Mouse (Mus musculus): ENCODE data around the gene Ccdc186. TPM values are rescaled to one million over a fixed set of nuclear protein-coding genes. Genes with fewer than 3 reads are reported as not detected.
"Not testable (repeated sequence)": the region's sequence is repeated elsewhere in the genome, so short reads cannot be mapped to it uniquely, and the experiment has no call there.

Ccdc186 gene
- polyA plus RNA-seq, 1 experiment from 2014 or later, result 5.2 TPM

DNA sequence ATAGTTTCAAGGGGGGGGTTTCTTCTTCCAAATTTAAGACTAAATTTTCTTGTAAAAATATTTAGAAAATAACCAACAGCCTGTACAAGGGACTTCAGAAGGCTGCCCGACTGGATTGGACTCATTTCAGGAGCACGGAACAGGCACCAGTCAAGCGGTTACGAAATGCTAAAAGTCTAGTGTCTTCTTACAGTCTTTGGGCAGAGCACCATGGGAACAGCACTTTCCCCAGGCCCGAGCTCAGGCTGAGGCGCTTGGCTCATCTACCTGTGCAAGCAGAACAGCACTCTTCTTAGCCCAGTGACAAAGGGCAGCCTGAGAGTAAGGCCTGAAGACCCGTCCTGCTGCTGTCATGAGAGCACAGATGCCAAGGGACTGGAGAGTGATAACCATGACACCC is 34.1 kb downstream of the Ccdc186 start:
- Histone ChIP-seq H3K9me3 (replicated peaks; ENCODE audit: control insufficient read depth, low read length) (no peaks in the 10 kb centered on the region), H3K4me2 (ENCODE audit: low read depth, low read length) (no peak overlapping the region), H3K27ac (ENCODE audit: low read length) (no peak overlapping the region), H3K4me1 (ENCODE audit: control insufficient read depth, low read depth, low read length) (no peaks in the 10 kb centered on the region), H3K36me3 (ENCODE audit: control insufficient read depth, insufficient read depth) (peaks cover 3% of the 10 kb centered on the region; the same call in 1 of the 2 replicates), H3K4me3 (ENCODE audit: low read depth, low read length) (no peak overlapping the region), H3K9ac (ENCODE audit: low read depth, low read length) (no peak overlapping the region), H3K27me3 (ENCODE audit: control insufficient read depth, insufficient read depth, low read depth, low read length) (no peaks in the 10 kb centered on the region)
- ATAC-seq (ENCODE audit: low read depth), result no peak
- WGBS (ENCODE audit: insufficient replicate concordance), result 73% methylated on average over 7 of the region's 7 CpGs

DNA sequence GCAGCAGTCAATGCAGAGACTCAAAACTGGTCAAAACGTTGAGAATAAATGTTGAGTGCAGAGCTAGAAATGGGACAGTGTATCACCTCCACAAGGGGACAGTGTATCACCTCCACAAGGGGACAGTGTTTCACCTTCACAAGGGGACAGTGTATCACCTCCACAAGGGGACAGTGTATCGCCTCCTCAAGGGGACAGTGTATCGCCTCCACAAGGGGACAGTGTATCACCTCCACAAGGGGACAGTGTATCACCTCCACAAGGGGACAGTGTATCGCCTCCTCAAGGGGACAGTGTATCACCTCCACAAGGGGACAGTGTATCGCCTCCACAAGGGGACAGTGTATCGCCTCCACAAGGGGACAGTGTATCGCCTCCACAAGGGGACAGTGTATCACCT is 43.5 kb downstream of the Ccdc186 start:
- WGBS (ENCODE audit: insufficient replicate concordance), result 80% methylated on average over 7 of the region's 7 CpGs
- peaks cover 21% of the 10 kb centered on the region for H3K27me3 ChIP-seq (ENCODE audit: control insufficient read depth, insufficient read depth, low read depth, low read length)
- not testable (repeated sequence) for H3K27ac ChIP-seq (ENCODE audit: low read length); H3K9ac ChIP-seq (ENCODE audit: low read depth, low read length); H3K9me3 ChIP-seq (replicated peaks; ENCODE audit: control insufficient read depth, low read length); ATAC-seq (ENCODE audit: low read depth); H3K4me1 ChIP-seq (ENCODE audit: control insufficient read depth, low read depth, low read length); H3K4me3 ChIP-seq (ENCODE audit: low read depth, low read length); H3K36me3 ChIP-seq (ENCODE audit: control insufficient read depth, insufficient read depth); H3K4me2 ChIP-seq (ENCODE audit: low read depth, low read length)

GRCm38 (mm10) chr19:56776719-56777382 is 45.1 kb downstream of the Ccdc186 start:
- ATAC-seq (ENCODE audit: low read depth), result no peak; the same call in 1 of the 2 replicates
- no peaks in the 10 kb centered on the region for H3K36me3 ChIP-seq (ENCODE audit: control insufficient read depth, insufficient read depth)
- no peak overlapping the region for H3K9ac ChIP-seq (ENCODE audit: low read depth, low read length)
- H3K27me3 ChIP-seq (ENCODE audit: control insufficient read depth, insufficient read depth, low read depth, low read length), result peaks cover 21% of the 10 kb centered on the region
- no peak overlapping the region for H3K4me3 ChIP-seq (ENCODE audit: low read depth, low read length)
- no peaks in the 10 kb centered on the region for H3K9me3 ChIP-seq (replicated peaks; ENCODE audit: control insufficient read depth, low read length)
- H3K27ac ChIP-seq (ENCODE audit: low read length), result no peak overlapping the region
- no peaks in the 10 kb centered on the region for H3K4me1 ChIP-seq (ENCODE audit: control insufficient read depth, low read depth, low read length)
- H3K4me2 ChIP-seq (ENCODE audit: low read depth, low read length), result no peak overlapping the region
- WGBS (ENCODE audit: insufficient replicate concordance), result 22% methylated on average over 16 of the region's 16 CpGs

DNA sequence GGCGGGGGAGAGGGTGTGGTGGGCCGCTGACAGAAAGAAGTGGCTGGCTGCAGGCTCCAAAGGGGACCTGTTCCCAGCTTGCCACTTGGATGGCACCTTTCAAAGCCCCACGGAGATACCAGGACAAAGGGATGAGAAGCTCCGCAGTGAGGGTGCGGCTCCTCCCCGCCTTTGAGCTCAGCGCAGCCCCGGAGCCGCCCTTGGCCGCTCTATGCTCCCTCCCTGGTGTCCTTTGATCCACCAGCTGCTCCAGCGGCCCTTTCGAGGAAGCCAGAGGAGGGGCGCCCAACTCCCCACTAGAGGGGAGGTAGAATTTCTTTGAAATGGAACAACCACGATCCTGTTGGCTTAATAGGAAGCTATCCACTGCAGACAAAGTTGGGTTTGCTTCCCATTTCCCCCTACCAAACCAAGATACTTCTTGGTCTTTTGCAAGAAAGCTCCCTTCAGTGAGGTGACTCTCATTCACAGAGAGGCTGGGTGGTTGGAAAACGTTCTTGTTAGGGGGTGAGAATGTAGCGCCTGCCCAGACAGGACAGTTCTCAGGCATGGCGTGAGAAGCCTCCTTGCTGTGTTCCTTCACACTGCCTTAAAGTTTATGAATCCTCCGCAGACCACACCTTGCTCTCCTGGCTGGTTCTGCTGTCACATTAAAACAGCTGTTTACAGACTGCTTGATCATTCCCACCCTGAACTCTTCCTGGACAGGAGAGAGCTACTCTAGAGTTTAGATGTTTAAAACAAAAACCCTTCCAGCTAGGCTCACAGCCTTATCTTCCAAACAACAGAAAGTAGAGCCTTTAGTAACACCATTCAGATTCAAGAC is 45.9 kb downstream of the Ccdc186 start:
- Histone ChIP-seq H3K4me2 (ENCODE audit: low read depth, low read length) (no peak overlapping the region), H3K36me3 (ENCODE audit: control insufficient read depth, insufficient read depth) (no peaks in the 10 kb centered on the region), H3K4me3 (ENCODE audit: low read depth, low read length) (no peak overlapping the region), H3K4me1 (ENCODE audit: control insufficient read depth, low read depth, low read length) (no peaks in the 10 kb centered on the region), H3K9me3 (replicated peaks; ENCODE audit: control insufficient read depth, low read length) (no peaks in the 10 kb centered on the region), H3K27ac (ENCODE audit: low read length) (no peak overlapping the region), H3K9ac (ENCODE audit: low read depth, low read length) (no peak overlapping the region), H3K27me3 (ENCODE audit: control insufficient read depth, insufficient read depth, low read depth, low read length) (peaks cover 21% of the 10 kb centered on the region)
- ATAC-seq (ENCODE audit: low read depth), result no peak
- 8% methylated on average over 18 of the region's 18 CpGs for WGBS (ENCODE audit: insufficient replicate concordance)

DNA sequence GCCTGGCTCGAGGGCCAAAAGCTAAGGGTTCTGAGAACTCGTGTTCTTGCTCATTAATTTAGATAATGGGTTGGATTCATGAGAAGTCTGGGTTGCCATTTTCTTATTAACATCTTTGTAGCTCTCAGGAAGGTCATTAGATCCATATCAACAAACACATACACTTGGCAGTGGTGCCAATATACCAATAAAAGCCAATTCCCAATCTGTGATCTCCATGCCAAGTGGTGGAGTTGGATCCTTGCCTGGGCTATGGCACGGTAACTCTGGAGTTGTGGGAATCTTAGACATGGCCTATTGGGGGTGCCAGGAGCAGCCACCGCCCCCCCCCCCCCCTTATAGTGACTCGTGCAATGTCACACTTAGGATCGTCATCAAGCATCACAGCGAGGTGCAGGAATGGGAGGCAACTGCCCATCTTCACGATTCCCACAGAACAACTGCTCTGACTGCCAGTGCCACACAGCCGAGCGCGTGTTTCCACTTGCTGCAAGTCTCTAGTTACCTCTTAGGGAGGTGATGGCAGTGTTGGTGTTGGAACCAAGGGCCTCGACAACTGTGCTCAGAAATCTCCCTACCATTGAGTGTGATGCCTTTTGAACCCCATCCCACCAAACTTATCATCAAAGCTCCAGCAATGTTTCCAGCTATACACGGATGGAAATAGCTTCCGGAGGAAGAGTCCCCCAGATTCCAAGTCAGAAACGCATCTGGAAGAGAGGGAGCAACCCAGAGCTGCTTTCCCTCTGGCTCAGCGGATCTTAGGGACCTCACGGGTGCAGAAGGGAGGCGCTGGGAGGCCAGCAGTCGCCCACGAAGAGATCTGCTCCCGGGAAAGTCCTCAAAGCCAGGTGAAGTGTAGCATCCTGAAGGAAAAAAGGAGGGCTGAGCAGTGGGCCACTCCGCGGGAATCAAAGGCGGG is 46.8 kb downstream of the Ccdc186 start:
- 36% methylated on average over 24 of the region's 24 CpGs for WGBS (ENCODE audit: insufficient replicate concordance)
- H3K4me2 ChIP-seq (ENCODE audit: low read depth, low read length), result no peak overlapping the region
- H3K9me3 ChIP-seq (replicated peaks; ENCODE audit: control insufficient read depth, low read length), result no peaks in the 10 kb centered on the region
- H3K9ac ChIP-seq (ENCODE audit: low read depth, low read length), result no peak overlapping the region
- no peaks in the 10 kb centered on the region for H3K36me3 ChIP-seq (ENCODE audit: control insufficient read depth, insufficient read depth)
- peaks cover 21% of the 10 kb centered on the region for H3K27me3 ChIP-seq (ENCODE audit: control insufficient read depth, insufficient read depth, low read depth, low read length)
- H3K4me3 ChIP-seq (ENCODE audit: low read depth, low read length), result no peak overlapping the region
- no peak for ATAC-seq (ENCODE audit: low read depth)
- H3K4me1 ChIP-seq (ENCODE audit: control insufficient read depth, low read depth, low read length), result no peaks in the 10 kb centered on the region
- H3K27ac ChIP-seq (ENCODE audit: low read length), result no peak overlapping the region

DNA sequence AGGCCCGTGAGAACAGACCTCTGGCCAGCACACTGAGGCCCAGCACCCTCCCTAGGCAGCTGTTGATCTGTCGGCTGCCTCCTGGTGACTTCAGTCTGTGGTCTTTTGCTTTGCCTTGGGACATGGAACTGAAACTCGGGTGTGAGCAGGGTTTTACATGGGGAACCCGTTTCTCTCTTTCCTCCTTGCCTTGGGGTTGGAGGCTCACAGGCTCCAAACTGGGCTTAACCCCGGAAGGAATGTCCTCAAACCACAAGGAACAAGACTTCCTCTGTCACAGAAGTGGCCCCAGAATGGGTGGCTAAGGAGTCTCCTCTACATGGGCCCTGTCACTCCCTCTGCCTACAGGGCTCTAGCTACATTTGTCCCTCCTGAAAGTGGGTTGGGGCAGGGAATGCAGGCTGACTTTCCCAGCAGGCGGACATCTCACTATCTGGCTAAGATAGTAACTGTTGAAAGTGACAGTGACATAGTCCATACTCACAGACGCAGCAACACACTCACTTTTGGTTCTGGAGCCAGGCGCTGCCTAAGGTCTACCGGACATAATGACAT is 47.5 kb downstream of the Ccdc186 start:
- 0 out of 2 replicates have a peak, but pooled peaks have one; percentile 43 for ATAC-seq (ENCODE audit: low read depth)
- no peak overlapping the region for H3K4me3 ChIP-seq (ENCODE audit: low read depth, low read length)
- H3K27me3 ChIP-seq (ENCODE audit: control insufficient read depth, insufficient read depth, low read depth, low read length), result peaks cover 21% of the 10 kb centered on the region
- H3K36me3 ChIP-seq (ENCODE audit: control insufficient read depth, insufficient read depth), result no peaks in the 10 kb centered on the region
- H3K4me2 ChIP-seq (ENCODE audit: low read depth, low read length), result no peak overlapping the region
- no peak overlapping the region for H3K9ac ChIP-seq (ENCODE audit: low read depth, low read length)
- H3K4me1 ChIP-seq (ENCODE audit: control insufficient read depth, low read depth, low read length), result no peaks in the 10 kb centered on the region
- H3K27ac ChIP-seq (ENCODE audit: low read length), result no peak overlapping the region
- WGBS (ENCODE audit: insufficient replicate concordance), result 47% methylated on average over 9 of the region's 9 CpGs
- no peaks in the 10 kb centered on the region for H3K9me3 ChIP-seq (replicated peaks; ENCODE audit: control insufficient read depth, low read length)

GRCm38 (mm10) chr19:56773393-56773971 is 48.5 kb downstream of the Ccdc186 start:
- H3K36me3 ChIP-seq (ENCODE audit: control insufficient read depth, insufficient read depth), result no peaks in the 10 kb centered on the region
- H3K4me2 ChIP-seq (ENCODE audit: low read depth, low read length), result no peak overlapping the region
- 55% methylated on average over 10 of the region's 10 CpGs for WGBS (ENCODE audit: insufficient replicate concordance)
- peaks cover 21% of the 10 kb centered on the region for H3K27me3 ChIP-seq (ENCODE audit: control insufficient read depth, insufficient read depth, low read depth, low read length)
- no peaks in the 10 kb centered on the region for H3K4me1 ChIP-seq (ENCODE audit: control insufficient read depth, low read depth, low read length)
- no peaks in the 10 kb centered on the region for H3K9me3 ChIP-seq (replicated peaks; ENCODE audit: control insufficient read depth, low read length)
- H3K27ac ChIP-seq (ENCODE audit: low read length), result no peak overlapping the region
- H3K4me3 ChIP-seq (ENCODE audit: low read depth, low read length), result no peak overlapping the region
- ATAC-seq (ENCODE audit: low read depth), result no peak
- no peak overlapping the region for H3K9ac ChIP-seq (ENCODE audit: low read depth, low read length)

- peaks cover 21% of the 10 kb centered on the region for H3K27me3 ChIP-seq (ENCODE audit: control insufficient read depth, insufficient read depth, low read depth, low read length)
- no peak overlapping the region for H3K4me2 ChIP-seq (ENCODE audit: low read depth, low read length)
- no peaks in the 10 kb centered on the region for H3K9me3 ChIP-seq (replicated peaks; ENCODE audit: control insufficient read depth, low read length)
- no peak overlapping the region for H3K4me3 ChIP-seq (ENCODE audit: low read depth, low read length)
- no peaks in the 10 kb centered on the region for H3K4me1 ChIP-seq (ENCODE audit: control insufficient read depth, low read depth, low read length)
- no peaks in the 10 kb centered on the region for H3K36me3 ChIP-seq (ENCODE audit: control insufficient read depth, insufficient read depth)
- H3K9ac ChIP-seq (ENCODE audit: low read depth, low read length), result no peak overlapping the region
- no peak overlapping the region for H3K27ac ChIP-seq (ENCODE audit: low read length)
- ATAC-seq (ENCODE audit: low read depth), result no peak
- 53% methylated on average over 7 of the region's 7 CpGs for WGBS (ENCODE audit: insufficient replicate concordance)
Observed at GRCm38 (mm10) chr19:56772158-56772557, 49.8 kb downstream of the Ccdc186 start.
